Mouse (Mus musculus) macrophage (primary cell): ENCODE results near the gene Sat2. TPM values are rescaled to one million over a fixed set of nuclear protein-coding genes. Genes with fewer than 3 reads are reported as not detected.
"Not testable (repeated sequence)": the region's sequence is repeated elsewhere in the genome, so short reads cannot be mapped to it uniquely, and the experiment has no call there.

Experiments
- H3K27ac ChIP-seq: fragments of 350-480 bp; formaldehyde crosslinking; 2 replicates; pipeline ENCODE4 v1.9.0; 2021
- H3K36me3 ChIP-seq: fragments of 350-480 bp; formaldehyde crosslinking; 2 replicates; pipeline ENCODE4 v1.9.0; 2021; ENCODE audit errors: inconsistent target
- H3K4me3 ChIP-seq: fragments of 350-480 bp; formaldehyde crosslinking; 2 replicates; pipeline ENCODE4 v1.9.0; 2021; ENCODE audit errors: inconsistent target
- H3K79me2 ChIP-seq: fragments of 350-480 bp; formaldehyde crosslinking; 2 replicates; pipeline ENCODE4 v1.9.0; 2021; ENCODE audit errors: inconsistent target
- WGBS: methylation state at CpG from one replicate; pipeline ENCODE4 v1.1.7; 2026; ENCODE audit warnings: inconsistent platforms; ENCODE audit not compliant: missing documents; 5-methylcytosine and 5-hydroxymethylcytosine counted together
- polyA plus RNA-seq: library from polyadenylated mRNA; stranded (reverse); fragments of 250-400 nt; gene quantifications from 3 replicates; pipeline ENCODE4 v1.2.4, GENCODE M21; 2018; ENCODE audit warnings: inconsistent platforms

Gene Sat2
- polyA plus RNA-seq, 1 experiment from 2014 or later, result 2.2 TPM

GRCm38 (mm10) chr11:69606832-69607231, 15.0 kb upstream of the Sat2 start:
- Histone ChIP-seq H3K79me2 (no peaks in the 10 kb centered on the region), H3K4me3 (no peak overlapping the region), H3K27ac (no peak overlapping the region), H3K36me3 (no peaks in the 10 kb centered on the region)
- WGBS, result 75% methylated on average over 2 of the region's 2 CpGs

- Histone ChIP-seq H3K79me2 (no peaks in the 10 kb centered on the region), H3K27ac (no peak overlapping the region), H3K36me3 (no peaks in the 10 kb centered on the region), H3K4me3 (no peak overlapping the region)
- 100% methylated on average over 1 of the region's 3 CpGs for WGBS
These were observed 13.3 kb upstream of the Sat2 start for GRCm38 (mm10) chr11:69608525-69608924.

- WGBS, result 75% methylated on average over 7 of the region's 7 CpGs
These were observed 12.4 kb upstream of the Sat2 start for GRCm38 (mm10) chr11:69609416-69609815.

GRCm38 (mm10) chr11:69610899-69611298, 10.9 kb upstream of the Sat2 start:
- no peak overlapping the region for H3K4me3 ChIP-seq
- no peaks in the 10 kb centered on the region for H3K79me2 ChIP-seq
- WGBS, result 84% methylated on average over 3 of the region's 4 CpGs
- no peak overlapping the region for H3K27ac ChIP-seq
- H3K36me3 ChIP-seq, result no peaks in the 10 kb centered on the region

More at GRCm38 (mm10) chr11:69609416-69609815, 12.4 kb upstream of the Sat2 start:
- Histone ChIP-seq H3K4me3 (no peak overlapping the region), H3K36me3 (no peaks in the 10 kb centered on the region), H3K79me2 (no peaks in the 10 kb centered on the region), H3K27ac (no peak overlapping the region)

GRCm38 (mm10) chr11:69613553-69614256, 8.1 kb upstream of the Sat2 start:
- 13% methylated on average over 11 of the region's 19 CpGs for WGBS
- Histone ChIP-seq H3K27ac (no peak overlapping the region), H3K4me3 (no peak overlapping the region), H3K79me2 (no peaks in the 10 kb centered on the region), H3K36me3 (no peaks in the 10 kb centered on the region)

- not testable (repeated sequence) for H3K4me3 ChIP-seq, H3K79me2 ChIP-seq, H3K27ac ChIP-seq, H3K36me3 ChIP-seq
- 56% methylated on average over 9 of the region's 11 CpGs for WGBS
These were observed 7.6 kb upstream of the Sat2 start for GRCm38 (mm10) chr11:69614257-69614588.

- Histone ChIP-seq H3K36me3 (no peaks in the 10 kb centered on the region), H3K79me2 (no peaks in the 10 kb centered on the region), H3K27ac (no peak overlapping the region), H3K4me3 (no peak overlapping the region)
- 60% methylated on average over 7 of the region's 10 CpGs for WGBS
These were observed 5.0 kb upstream of the Sat2 start for GRCm38 (mm10) chr11:69616781-69617180.

GRCm38 (mm10) chr11:69617805-69618204, 4.0 kb upstream of the Sat2 start, which contains the start of gene Shbg:
Gene Shbg, minus strand, starts transcription at chr11:69617905.
- no peak within 1 kb of the TSS for H3K27ac ChIP-seq
- no peaks in the 10 kb centered on the region for H3K79me2 ChIP-seq
- H3K4me3 ChIP-seq, result no peak within 1 kb of the TSS
- H3K36me3 ChIP-seq, result no peaks in the 10 kb centered on the region
- WGBS, result 84% methylated on average over 5 of the region's 5 CpGs

GRCm38 (mm10) chr11:69620394-69621081, 1.3 kb upstream of the Sat2 start:
- Histone ChIP-seq H3K27ac (no peak overlapping the region), H3K4me3 (no peak overlapping the region), H3K79me2 (no peaks in the 10 kb centered on the region), H3K36me3 (no peaks in the 10 kb centered on the region)
- WGBS, result 85% methylated on average over 7 of the region's 7 CpGs

GRCm38 (mm10) chr11:69622406-69622805, 582 bp downstream of the Sat2 start:
- Histone ChIP-seq H3K27ac (no peak overlapping the region), H3K36me3 (no peaks in the 10 kb centered on the region), H3K4me3 (peak overlapping the region; percentile 55), H3K79me2 (no peaks in the 10 kb centered on the region)
- WGBS, result 39% methylated on average over 6 of the region's 6 CpGs

- no peaks in the 10 kb centered on the region for H3K79me2 ChIP-seq
- WGBS, result 97% methylated on average over 4 of the region's 4 CpGs
- H3K27ac ChIP-seq, result no peak overlapping the region
- H3K4me3 ChIP-seq, result no peak overlapping the region
- H3K36me3 ChIP-seq, result no peaks in the 10 kb centered on the region
These were observed 1.2 kb downstream of the Sat2 start for GRCm38 (mm10) chr11:69623006-69623405.

- not testable (repeated sequence) for H3K27ac ChIP-seq, H3K4me3 ChIP-seq, H3K79me2 ChIP-seq, H3K36me3 ChIP-seq
- WGBS, result no CpG with 5 or more reads among the region's 2 CpGs
These were observed 2.5 kb downstream of the Sat2 start for GRCm38 (mm10) chr11:69624339-69624738.

GRCm38 (mm10) chr11:69628286-69628685, 6.5 kb downstream of the Sat2 start:
- WGBS, result 46% methylated on average over 6 of the region's 6 CpGs
- Histone ChIP-seq H3K4me3 (no peak overlapping the region), H3K36me3 (no peaks in the 10 kb centered on the region), H3K79me2 (peaks cover 1% of the 10 kb centered on the region), H3K27ac (no peak overlapping the region)

- Histone ChIP-seq H3K79me2 (peaks cover 17% of the 10 kb centered on the region), H3K36me3 (no peaks in the 10 kb centered on the region), H3K27ac (no peak overlapping the region), H3K4me3 (no peak overlapping the region)
- 71% methylated on average over 1 of the region's 1 CpGs for WGBS
These were observed 8.0 kb downstream of the Sat2 start for GRCm38 (mm10) chr11:69629802-69630201.

GRCm38 (mm10) chr11:69632284-69633089, 10.7 kb downstream of the Sat2 start, which contains the start of gene Fxr2:
Gene Fxr2, plus strand, starts transcription at chr11:69632990.
- Histone ChIP-seq H3K27ac (peak within 1 kb of the TSS; percentile 51), H3K4me3 (peak within 1 kb of the TSS; percentile 71), H3K79me2 (peaks cover 43% of the 10 kb centered on the region), H3K36me3 (no peaks in the 10 kb centered on the region)
- WGBS, result under 1% methylated on average over 55 of the region's 56 CpGs
